Comparison of ENCODE assay signal across 8 mouse cellular contexts in the genomic region with DNA sequence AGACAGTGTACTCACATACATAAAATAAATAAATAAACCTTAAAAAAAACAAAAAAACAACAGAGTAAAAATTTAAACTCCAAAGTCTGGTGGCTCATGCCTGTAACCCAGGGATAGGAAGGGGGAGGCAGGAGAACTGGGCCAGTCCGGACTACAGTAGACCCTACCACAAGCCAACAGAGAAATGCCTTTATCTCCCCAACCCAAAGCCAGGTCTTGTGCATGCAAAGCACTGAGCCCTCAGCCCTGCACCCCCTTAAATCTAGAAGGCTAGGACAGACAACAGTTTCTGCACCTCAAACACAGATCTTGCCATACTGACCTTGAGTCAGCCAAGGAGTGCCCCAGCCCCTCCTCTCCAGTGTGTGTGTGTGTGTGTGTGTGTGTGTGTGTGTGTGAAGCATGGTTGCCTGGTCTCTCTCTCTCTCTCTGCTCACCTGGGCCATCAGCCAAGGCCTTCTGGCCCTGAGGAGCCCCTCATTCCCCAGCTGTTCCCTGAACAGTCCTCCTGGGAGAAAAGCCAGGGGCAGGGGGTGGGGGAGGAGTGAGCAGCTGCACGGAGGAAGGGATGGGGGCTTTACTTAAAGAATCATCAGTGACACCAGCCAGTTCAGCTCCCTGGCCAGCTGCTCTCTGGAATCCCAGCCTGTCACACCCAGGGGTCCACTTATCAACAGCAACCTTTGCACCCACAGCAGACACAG. TPM values are rescaled to one million over a fixed set of nuclear protein-coding genes. Genes with fewer than 3 reads are reported as not detected.
DNase-seq lines count a peak whose midpoint lies in the region; ATAC-seq lines count a peak whose summit lies in the region.

No protein-coding gene starts in this region.

- H3K36me3 ChIP-seq in intestine, embryonic 14.5 days (ENCODE audit: control insufficient read depth, insufficient read depth, low read length): peaks cover 6% of the 10 kb centered on the region; the same call in 1 of the 2 replicates

- DNase-seq in adrenal gland, postnatal 14 days: peak; percentile 59
- DNase-seq in adrenal gland, postnatal 10 days: no peak
- DNase-seq in ovary, adult 18-20 months (ENCODE audit: low spot score): peak; percentile 55
- no peak for DNase-seq in ovary, postnatal 10 days (ENCODE audit: low spot score)
- peak; percentile 89 for DNase-seq in intestine, embryonic 14.5 days (ENCODE audit: low spot score)
- DNase-seq in neural tube, embryonic 10.5 days (ENCODE audit: extremely low spot score, low spot score): peak; percentile 34
- DNase-seq in right cerebral cortex, adult 18-20 months: no peak
- no peak for DNase-seq in spleen, postnatal 4 days (ENCODE audit: low spot score in 2 of 2)

- no peak overlapping the region for H3K4me3 ChIP-seq in intestine, embryonic 14.5 days (ENCODE audit: low read depth, low read length)

- peak; percentile 87 for ATAC-seq in intestine, embryonic 14.5 days (replicated peaks; ENCODE audit: low FRiP score, low TSS enrichment, low read depth)

- H3K4me1 ChIP-seq in intestine, embryonic 14.5 days (replicated peaks; ENCODE audit: control insufficient read depth, insufficient read depth, low read length): peaks cover 41% of the 10 kb centered on the region

- no peaks in the 10 kb centered on the region for H3K9me3 ChIP-seq in intestine, embryonic 14.5 days (ENCODE audit: control insufficient read depth, low read length)

- peak overlapping the region; percentile 93 for H3K27ac ChIP-seq in intestine, embryonic 14.5 days (ENCODE audit: low read depth)

- H3K9ac ChIP-seq in intestine, embryonic 14.5 days (ENCODE audit: low read length): no peak overlapping the region

- 39% methylated on average over 2 of the region's 2 CpGs for WGBS in intestine, embryonic 14.5 days

- no peaks in the 10 kb centered on the region for H3K27me3 ChIP-seq in intestine, embryonic 14.5 days (replicated peaks; ENCODE audit: control insufficient read depth, insufficient read depth, low read length)

- H3K4me2 ChIP-seq in intestine, embryonic 14.5 days (ENCODE audit: low read length): peak overlapping the region; percentile 37

RNA-seq across cellular contexts. Expression of a gene that starts 17.3 kb away (rescaled TPM):
- total RNA-seq in adrenal gland, postnatal 14 days (2021): 25.6 and 29.0 TPM in 2 replicates
- 10 to 100 TPM; 19.8 to 34.0 TPM for total RNA-seq in adrenal gland, postnatal 10 days (2021)
- 8.9 and 9.3 TPM in 2 replicates for polyA plus RNA-seq in intestine, embryonic 14.5 days (2014; fragmentation: Nextera tagmentation; extraction: Ambion mirVana)

RNA-seq across cellular contexts. Expression of a gene that starts 34.3 kb away (rescaled TPM):
- total RNA-seq in adrenal gland, postnatal 14 days (2021): 3.9 and 6.8 TPM in 2 replicates
- total RNA-seq in adrenal gland, postnatal 10 days (2021): 1 to 10 TPM; 6.0 to 6.5 TPM
- polyA plus RNA-seq in intestine, embryonic 14.5 days (2014; fragmentation: Nextera tagmentation; extraction: Ambion mirVana): 12.4 and 13.7 TPM in 2 replicates

RNA-seq across cellular contexts. Expression of a gene that starts 47.6 kb away (rescaled TPM):
- total RNA-seq in adrenal gland, postnatal 14 days (2021): 571 and 598 TPM in 2 replicates
- total RNA-seq in adrenal gland, postnatal 10 days (2021): 100 to 1,000 TPM; 581 to 642 TPM
- 368 and 370 TPM in 2 replicates for polyA plus RNA-seq in intestine, embryonic 14.5 days (2014; fragmentation: Nextera tagmentation; extraction: Ambion mirVana)

Comparison
In these comparisons a context has a peak if more than half of its experiments do, and no peak if none do; other contexts are left out.
1. DNase-seq: peak in adrenal gland, postnatal 14 days (single experiment), ovary, adult 18-20 months (single experiment), intestine, embryonic 14.5 days (single experiment) and neural tube, embryonic 10.5 days (single experiment); none in adrenal gland, postnatal 10 days (single experiment), ovary, postnatal 10 days (single experiment), right cerebral cortex, adult 18-20 months (single experiment) and spleen, postnatal 4 days (0 of 2).